Mouse (Mus musculus) ovary, adult 18-20 months (tissue): ENCODE measurements around the gene Samd4b.

ENCODE experiments used
- DNase-seq: peaks from one replicate; pipeline ENCODE4 v3.0.0; 2022; ENCODE audit warnings: low spot score, mixed read lengths

Samd4b gene

DNA sequence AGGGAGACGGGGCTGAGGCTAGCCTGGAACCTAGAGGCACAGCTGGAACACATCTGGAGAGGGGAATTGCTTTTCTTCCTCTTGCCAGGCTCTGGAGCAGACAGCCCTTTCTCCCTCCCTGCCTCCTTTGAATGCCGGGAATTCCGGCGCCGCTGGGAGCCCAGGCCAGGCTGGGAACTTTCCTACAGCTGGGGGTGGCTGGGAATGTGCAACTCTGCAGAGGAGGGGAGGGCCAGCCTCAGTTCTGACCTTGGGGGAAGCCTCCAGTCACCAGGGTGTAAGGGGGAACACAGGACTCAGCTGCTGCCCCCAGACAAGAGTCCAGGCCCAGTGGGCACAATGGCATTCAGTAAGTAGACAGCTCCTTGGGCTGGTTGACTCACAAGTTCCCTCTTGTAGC, 241.0 kb downstream of the Samd4b start:
- DNase-seq, result peak; percentile 61

DNA sequence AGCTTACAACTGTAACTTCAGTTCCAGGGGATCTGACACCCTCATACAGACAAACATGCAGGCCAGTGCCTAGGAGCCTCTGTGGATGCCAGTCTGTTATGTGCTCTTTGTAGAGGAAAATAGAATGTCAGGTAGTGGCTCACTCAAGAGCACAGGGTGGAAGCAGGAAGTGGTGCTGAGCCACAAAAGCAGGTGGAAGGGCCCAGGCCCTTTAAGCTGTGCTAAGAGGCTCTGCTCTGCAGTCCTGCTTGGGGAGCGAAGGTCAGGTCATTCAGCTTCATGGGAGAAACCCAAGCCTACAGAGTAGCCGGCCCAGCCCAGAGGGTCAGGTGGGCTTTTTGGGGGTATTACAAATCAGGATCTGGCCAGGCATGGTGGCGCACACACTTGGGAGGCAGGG, 242.7 kb downstream of the Samd4b start:
- no peak for DNase-seq

- no peak for DNase-seq
Measured at GRCm38 (mm10) chr7:28354596-28354995, 243.3 kb downstream of the Samd4b start.

GRCm38 (mm10) chr7:28354113-28354581, 243.8 kb downstream of the Samd4b start:
- DNase-seq, result no peak

DNA sequence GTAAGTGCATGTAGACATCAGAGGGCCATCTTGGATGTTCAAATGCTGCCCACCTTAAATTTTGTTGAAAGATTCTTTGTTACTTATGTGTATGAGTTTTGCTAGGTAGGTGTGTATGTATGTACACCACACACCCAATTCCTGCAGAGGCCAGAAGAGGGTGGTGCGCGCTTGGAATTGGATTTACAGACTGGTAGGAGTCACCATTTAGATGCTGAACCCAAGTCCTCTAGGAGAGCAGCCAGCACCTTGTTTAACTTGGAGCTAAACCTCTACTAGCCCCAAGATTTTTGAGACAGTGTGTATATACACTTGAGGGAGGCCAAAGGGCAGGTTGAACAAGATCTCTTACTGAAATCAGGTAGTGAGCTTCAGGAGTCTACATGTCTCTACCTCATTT, 244.7 kb downstream of the Samd4b start:
- DNase-seq, result no peak

GRCm38 (mm10) chr7:28351676-28352191, 246.2 kb downstream of the Samd4b start:
- DNase-seq, result no peak

- DNase-seq, result peak; percentile 96
Measured at GRCm38 (mm10) chr7:28350155-28350883, 247.6 kb downstream of the Samd4b start, which contains the start of gene Rps16. TSS of gene Rps16 (plus strand) at chr7:28350652.
